Mouse (Mus musculus) cortical plate, adult 2 months (tissue): ENCODE results near the gene 1700001P01Rik. TPM values are rescaled to one million over a fixed set of nuclear protein-coding genes. Genes with fewer than 3 reads are reported as not detected.
A peak's percentile ranks its signal among the peaks of the same experiment; 100 is the strongest.

Experiments used
- H3K27ac ChIP-seq: fragments of 200-500 bp; 2 replicates; pipeline ENCODE4 v1.5.1; 2012; ENCODE audit warnings: low read length, control low read depth, inconsistent platforms; ENCODE audit not compliant: insufficient read depth
- H3K4me1 ChIP-seq: fragments of 200-500 bp; 2 replicates; pipeline ENCODE4 v1.6.1; 2011; ENCODE audit warnings: low read length; ENCODE audit not compliant: control insufficient read depth, insufficient read depth
- H3K4me3 ChIP-seq: fragments of 200-500 bp; 2 replicates; pipeline ENCODE4 v1.5.1; 2011; ENCODE audit warnings: mild to moderate bottlenecking, low read length, control low read depth; ENCODE audit not compliant: insufficient read depth
- CTCF ChIP-seq: fragments of 200-500 bp; IDR thresholded peaks from 2 replicates; pipeline ENCODE4 v1.5.1; 2011; ENCODE audit warnings: mild to moderate bottlenecking, control low read depth, low read length; ENCODE audit not compliant: insufficient read depth; ENCODE audit errors: extremely low read depth
- POLR2A ChIP-seq: fragments of 200-500 bp; IDR thresholded peaks from 2 replicates; pipeline ENCODE4 v1.6.1; 2011; ENCODE audit warnings: mild to moderate bottlenecking, low read length, control low read depth; ENCODE audit not compliant: insufficient read depth; ENCODE audit errors: extremely low read depth
- polyA plus RNA-seq: library from polyadenylated mRNA; depleted of rRNA; stranded (reverse); fragments of >200 nt; gene quantifications from 2 replicates; pipeline ENCODE4 v1.2.3, GENCODE M21; 2012

The 1700001P01Rik gene
- polyA plus RNA-seq, 1 experiment: 1.6 TPM

- Histone ChIP-seq H3K4me3 (no peak overlapping the region), H3K27ac (no peak overlapping the region), H3K4me1 (peaks cover 24% of the 10 kb centered on the region)
- no peak for TF ChIP-seq POLR2A
- TF ChIP-seq CTCF: no peak
These were observed 34.6 kb upstream of the 1700001P01Rik start for GRCm38 (mm10) chr11:97810356-97810755.

GRCm38 (mm10) chr11:97809235-97810121, 33.8 kb upstream of the 1700001P01Rik start:
- no peak overlapping the region for H3K27ac ChIP-seq
- peaks cover 28% of the 10 kb centered on the region for H3K4me1 ChIP-seq
- TF ChIP-seq CTCF (no peak), POLR2A (no peak)

GRCm38 (mm10) chr11:97808621-97809234, 33.0 kb upstream of the 1700001P01Rik start:
- peaks cover 30% of the 10 kb centered on the region for H3K4me1 ChIP-seq
- H3K27ac ChIP-seq: no peak overlapping the region
- TF ChIP-seq POLR2A (no peak), CTCF (no peak)
- H3K4me3 ChIP-seq: no peak overlapping the region

More at GRCm38 (mm10) chr11:97809235-97810121, 33.8 kb upstream of the 1700001P01Rik start:
- H3K4me3 ChIP-seq: no peak overlapping the region

GRCm38 (mm10) chr11:97808093-97808492, 32.4 kb upstream of the 1700001P01Rik start:
- no peak overlapping the region for H3K4me3 ChIP-seq
- H3K4me1 ChIP-seq: peaks cover 28% of the 10 kb centered on the region
- TF ChIP-seq CTCF (no peak), POLR2A (no peak)
- H3K27ac ChIP-seq: no peak overlapping the region; the same call in 1 of the 2 replicates

- TF ChIP-seq POLR2A (no peak), CTCF (no peak)
- Histone ChIP-seq H3K4me1 (peaks cover 24% of the 10 kb centered on the region), H3K27ac (no peak overlapping the region; the same call in 1 of the 2 replicates), H3K4me3 (no peak overlapping the region)
These were observed 31.9 kb upstream of the 1700001P01Rik start for GRCm38 (mm10) chr11:97807626-97808025.

GRCm38 (mm10) chr11:97806613-97806964, 30.9 kb upstream of the 1700001P01Rik start:
- TF ChIP-seq CTCF (no peak), POLR2A (no peak)
- Histone ChIP-seq H3K4me1 (peaks cover 19% of the 10 kb centered on the region), H3K4me3 (no peak overlapping the region), H3K27ac (no peak overlapping the region)

- TF ChIP-seq POLR2A (no peak), CTCF (no peak)
- Histone ChIP-seq H3K4me3 (no peak overlapping the region), H3K4me1 (peaks cover 19% of the 10 kb centered on the region), H3K27ac (peak overlapping the region; percentile 24; the same call in 1 of the 2 replicates)
These were observed 30.2 kb upstream of the 1700001P01Rik start for GRCm38 (mm10) chr11:97805662-97806612.

GRCm38 (mm10) chr11:97804841-97805661, 29.3 kb upstream of the 1700001P01Rik start:
- TF ChIP-seq CTCF: no peak
- TF ChIP-seq POLR2A: no peak
- no peak overlapping the region for H3K27ac ChIP-seq
- peaks cover 19% of the 10 kb centered on the region for H3K4me1 ChIP-seq
- no peak overlapping the region for H3K4me3 ChIP-seq

GRCm38 (mm10) chr11:97803847-97804246, 28.1 kb upstream of the 1700001P01Rik start:
- Histone ChIP-seq H3K4me3 (no peak overlapping the region), H3K27ac (no peak overlapping the region), H3K4me1 (peaks cover 19% of the 10 kb centered on the region)
- TF ChIP-seq POLR2A: no peak
- TF ChIP-seq CTCF: no peak
